Mouse (Mus musculus) midbrain, embryonic 14.5 days (tissue): ENCODE data around the gene Mak. TPM values are rescaled to one million over a fixed set of nuclear protein-coding genes. Genes with fewer than 3 reads are reported as not detected.

Experiments used
- polyA plus RNA-seq: library from polyadenylated mRNA; unstranded; fragments of >200 nt; fragmentation: Nextera tagmentation; extraction: Ambion mirVana; gene quantifications from 2 replicates; pipeline ENCODE4 v1.2.1, GENCODE M21; 2014

Gene Mak
- polyA plus RNA-seq, 1 experiment from 2014 or later = 2.1 TPM

Other genes starting within 250 kb of the Mak start
- gene Gcnt2, start 220.0 kb downstream of the Mak start, polyA plus RNA-seq = 3.9 and 5.3 TPM in 2 replicates
- gene Pak1ip1, start 78.7 kb downstream of the Mak start, polyA plus RNA-seq = 62.9 and 66.0 TPM in 2 replicates
- gene Tmem14c, start 63.4 kb downstream of the Mak start, polyA plus RNA-seq = 127 and 130 TPM in 2 replicates
- not detected in 2 replicates for gene Gcm2, start 31.3 kb upstream of the Mak start, polyA plus RNA-seq
- gene Sycp2l, start 34.6 kb upstream of the Mak start, polyA plus RNA-seq = not detected in 2 replicates
- 44.6 and 48.3 TPM in 2 replicates for gene Elovl2, start 140.7 kb upstream of the Mak start, polyA plus RNA-seq
- gene Smim13, start 170.1 kb upstream of the Mak start, polyA plus RNA-seq = 22.7 and 23.2 TPM in 2 replicates
- gene Gm17364, start 194.3 kb upstream of the Mak start, polyA plus RNA-seq = not detected in 2 replicates